Mouse (Mus musculus): ENCODE measurements around the gene Jdp2. TPM values are rescaled to one million over a fixed set of nuclear protein-coding genes. Genes with fewer than 3 reads are reported as not detected.
A peak's percentile ranks its signal among the peaks of the same experiment; 100 is the strongest.
"Not testable (repeated sequence)": the region's sequence is repeated elsewhere in the genome, so short reads cannot be mapped to it uniquely, and the experiment has no call there.

Jdp2 gene
- total RNA-seq, 2 experiments from 2014 or later: 8.8 to 9.2 TPM

DNA sequence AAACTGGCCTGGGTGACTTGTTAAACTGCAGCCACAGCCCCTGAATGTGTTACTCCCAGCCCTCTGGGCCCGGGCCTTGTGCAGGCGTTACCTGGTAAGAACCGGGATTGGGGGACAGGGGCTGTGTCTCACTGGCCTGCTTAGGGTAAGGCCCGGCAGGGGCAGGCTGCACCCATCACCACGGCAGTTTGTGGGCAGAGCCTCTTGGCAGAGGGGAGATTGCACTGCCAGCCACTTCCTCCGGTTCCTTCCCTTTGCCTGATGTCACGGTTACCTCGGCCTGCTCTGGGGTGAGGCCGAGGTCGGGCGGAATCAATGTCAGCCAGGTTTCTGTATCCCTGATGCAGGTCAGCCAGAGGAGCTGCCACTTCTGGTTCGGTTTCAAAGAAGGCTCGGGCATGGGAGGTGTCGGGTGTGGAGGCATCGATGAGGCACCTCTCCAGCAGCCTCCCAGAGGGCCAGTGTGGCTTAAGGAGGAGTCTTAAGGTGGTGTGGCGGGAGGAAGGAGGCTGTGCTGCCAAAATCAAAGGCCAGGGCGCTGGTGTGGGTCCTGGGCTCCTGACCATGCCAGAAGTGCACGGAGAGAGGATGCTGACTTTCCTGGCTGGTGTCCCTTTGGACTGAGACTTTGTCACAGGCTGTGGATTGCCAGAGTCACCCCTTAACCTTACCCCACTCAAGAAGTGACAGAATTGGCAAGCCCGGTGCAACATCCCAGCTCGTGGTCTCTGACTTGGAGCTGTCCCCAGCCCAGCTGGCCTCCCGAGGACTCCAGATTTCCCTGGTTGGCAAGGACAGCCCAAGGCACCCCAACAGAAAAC, 31.0 kb downstream of the Jdp2 start:
- intact Hi-C loops (cut with DNase I): loop anchor here (5.0 kb wide), 1 partner anchor 58 kb away; no protein-coding TSS in a partner anchor
- peak; percentile 42 for DNase-seq (ENCODE audit: low spot score)

DNA sequence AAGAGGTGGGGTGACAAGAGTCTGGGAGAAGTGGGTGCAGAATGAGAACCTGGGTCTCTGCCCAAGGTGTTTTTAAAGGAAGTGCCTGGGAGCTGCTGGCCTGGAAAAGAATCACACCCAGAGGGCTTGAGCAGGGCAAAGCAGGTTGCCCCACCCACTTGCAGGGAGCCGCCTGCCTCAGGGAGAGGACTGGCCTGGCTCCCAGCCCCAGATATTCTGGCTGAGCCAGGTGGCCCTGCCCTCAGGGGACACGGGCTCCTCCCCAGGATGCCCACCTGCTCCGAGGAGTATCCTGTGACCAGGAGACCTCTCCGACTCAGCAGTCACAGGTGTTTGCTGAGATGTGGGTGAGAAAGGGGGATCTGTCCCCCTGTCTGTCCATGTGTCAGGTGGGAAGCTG, 32.4 kb downstream of the Jdp2 start:
- intact Hi-C loops (cut with DNase I): loop anchor here (5.0 kb wide), 1 partner anchor 59 kb away; no protein-coding TSS in a partner anchor
- no peak for DNase-seq (ENCODE audit: low spot score)

DNA sequence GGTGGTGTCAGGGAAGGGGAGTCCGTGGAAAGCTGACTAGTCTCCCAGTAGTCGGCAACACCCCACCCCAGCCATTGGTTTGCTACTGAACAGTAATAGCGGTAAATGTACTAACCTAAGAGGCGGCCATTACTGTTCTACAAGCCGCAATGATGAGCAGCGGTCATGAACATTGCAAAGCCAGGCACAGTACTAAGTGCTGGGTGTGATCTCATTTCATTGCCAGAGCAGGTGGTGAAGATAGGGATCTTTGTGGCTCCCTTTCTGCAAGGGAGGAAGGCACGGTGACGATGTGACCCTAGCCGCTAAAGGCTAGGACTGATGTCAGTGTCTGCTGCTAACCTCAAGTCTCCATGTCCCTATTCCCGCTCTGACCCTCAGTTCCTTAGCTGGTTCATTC, 33.5 kb downstream of the Jdp2 start:
- DNase-seq (ENCODE audit: low spot score): no peak
- intact Hi-C loops (cut with DNase I): loop anchor here (5.0 kb wide), 1 partner anchor 60 kb away; no protein-coding TSS in a partner anchor

- intact Hi-C loops (cut with DNase I): no loop called here
Observed at GRCm38 (mm10) chr12:85637932-85638331, 39.1 kb downstream of the Jdp2 start.

DNA sequence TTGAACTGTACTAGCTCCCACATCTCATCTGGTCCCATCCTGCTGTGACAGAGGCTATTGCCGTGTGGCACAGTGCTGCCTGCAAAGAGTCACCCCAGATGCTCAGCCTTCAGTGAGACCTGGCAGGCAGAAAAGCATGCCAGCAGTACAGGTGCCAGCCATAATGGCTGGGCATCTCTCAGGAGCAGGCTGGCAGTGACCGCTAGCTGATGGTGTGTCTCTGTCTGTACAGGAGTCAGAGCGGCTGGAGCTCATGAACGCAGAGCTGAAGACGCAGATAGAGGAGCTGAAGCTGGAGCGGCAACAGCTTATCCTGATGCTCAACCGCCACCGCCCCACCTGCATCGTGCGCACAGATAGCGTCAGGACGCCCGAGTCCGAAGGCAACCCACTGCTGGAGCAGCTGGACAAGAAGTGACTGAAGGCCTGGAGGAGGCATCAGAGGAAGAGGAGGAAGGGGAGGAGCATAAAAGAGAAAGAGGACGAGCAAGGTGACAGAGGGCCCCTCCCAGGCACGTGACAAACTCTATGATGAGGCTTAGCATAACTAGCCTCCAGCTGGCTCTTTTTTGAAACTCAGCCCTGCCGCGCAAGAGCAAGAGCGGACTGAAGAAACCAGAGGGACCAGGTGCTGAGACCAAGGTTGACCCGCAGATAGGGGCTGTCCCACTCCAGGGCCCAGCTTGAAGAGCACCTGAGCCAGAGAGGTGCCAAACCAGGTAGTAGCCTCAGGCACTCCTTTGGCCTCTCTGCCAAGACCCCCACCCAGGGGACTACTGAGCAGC, 39.9 kb downstream of the Jdp2 start:
- no peak for DNase-seq (ENCODE audit: low spot score)
- intact Hi-C loops (cut with DNase I): no loop called here

More at GRCm38 (mm10) chr12:85637932-85638331, 39.1 kb downstream of the Jdp2 start:
- DNase-seq (ENCODE audit: low spot score): no peak

DNA sequence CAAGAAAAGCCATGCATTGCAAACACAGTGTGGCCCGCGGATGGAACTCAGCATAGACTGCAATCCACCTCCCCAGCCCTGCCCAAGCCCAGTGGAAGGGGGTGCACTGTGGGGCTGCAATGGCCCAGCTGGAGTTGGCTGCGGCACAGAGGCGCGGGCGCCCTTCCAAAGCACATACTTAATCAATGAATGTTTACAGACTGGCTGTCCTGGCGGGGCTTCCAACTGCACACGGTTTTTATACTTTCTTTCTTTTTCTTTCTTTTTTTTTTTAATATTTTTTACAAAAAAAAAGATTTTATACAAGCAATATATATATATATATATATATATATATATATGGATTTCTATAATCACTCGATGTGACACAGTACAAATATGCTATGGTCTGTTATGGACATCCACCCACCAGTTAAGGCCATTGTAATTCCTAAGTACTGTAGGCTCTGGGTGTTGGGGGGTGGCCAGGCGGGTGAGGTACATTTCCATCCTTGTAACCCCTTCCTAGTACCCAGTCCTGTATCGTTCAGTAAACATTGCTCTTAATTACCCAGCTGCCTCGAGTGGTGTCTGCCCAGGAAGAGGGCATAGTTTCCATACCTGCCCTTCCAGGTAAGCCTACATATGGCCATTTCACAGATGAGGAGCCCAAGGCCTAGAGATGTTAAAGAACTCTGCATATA, 40.6 kb downstream of the Jdp2 start:
- peak; percentile 39 for DNase-seq (ENCODE audit: low spot score)
- intact Hi-C loops (cut with DNase I): loop anchor here (5.0 kb wide), 1 partner anchor 37 kb away; no protein-coding TSS in a partner anchor

DNA sequence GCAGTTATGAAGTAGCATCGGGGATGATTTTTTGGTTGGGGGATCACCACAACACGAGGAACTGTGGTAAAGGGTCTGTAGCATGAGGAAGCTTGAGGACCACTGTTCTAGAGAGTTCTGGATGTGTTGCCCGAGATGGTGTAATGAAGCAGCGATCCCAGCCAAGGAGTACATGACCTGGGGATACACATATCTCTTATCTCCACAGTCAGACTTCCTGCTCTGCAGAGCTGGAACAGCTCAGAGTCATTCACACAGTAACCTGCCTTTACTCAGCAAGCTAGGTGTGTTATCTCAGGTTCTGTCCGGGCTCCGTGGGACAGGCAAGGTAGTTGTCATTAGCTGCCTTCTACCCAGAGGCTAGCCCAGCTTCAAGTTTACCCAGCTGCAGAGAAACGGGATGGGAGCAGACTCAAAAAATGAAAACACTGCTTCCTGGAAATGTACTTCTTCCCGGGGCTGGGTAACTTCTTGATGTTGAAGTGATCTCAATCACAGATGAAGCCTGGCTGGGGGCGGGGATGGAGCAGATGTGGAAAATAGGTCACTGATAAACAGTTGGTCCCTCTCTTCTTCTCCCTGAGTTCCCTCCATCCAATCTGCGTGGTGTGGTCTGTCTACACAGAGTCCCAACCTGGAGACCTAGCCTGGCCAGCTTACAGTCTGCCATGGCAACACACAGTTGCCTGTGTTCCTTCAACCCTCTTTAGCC, 42.2 kb downstream of the Jdp2 start:
- DNase-seq (ENCODE audit: low spot score): no peak
- intact Hi-C loops (cut with DNase I): loop anchor here (5.0 kb wide), 1 partner anchor 39 kb away; no protein-coding TSS in a partner anchor

DNA sequence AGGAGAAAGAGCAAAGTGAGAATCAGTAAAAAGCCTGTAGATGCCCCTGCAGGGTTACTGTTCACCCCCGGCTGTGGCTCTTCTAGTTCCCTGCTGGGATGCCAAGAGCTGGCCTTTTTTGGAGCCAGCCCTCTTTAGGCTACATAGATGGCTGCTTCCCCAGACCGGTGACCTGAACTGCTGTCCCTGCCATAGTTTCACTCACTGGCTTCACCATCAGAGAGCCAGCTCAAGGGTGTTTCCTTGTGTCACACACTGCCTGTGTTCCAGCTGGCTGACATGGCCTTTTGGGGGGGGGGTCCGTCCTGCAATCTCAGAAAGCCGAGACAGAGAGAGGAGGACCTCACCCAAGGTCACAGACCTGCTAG, 42.7 kb downstream of the Jdp2 start:
- DNase-seq (ENCODE audit: low spot score): no peak
- intact Hi-C loops (cut with DNase I): loop anchor here (5.0 kb wide), 1 partner anchor 39 kb away; no protein-coding TSS in a partner anchor

DNA sequence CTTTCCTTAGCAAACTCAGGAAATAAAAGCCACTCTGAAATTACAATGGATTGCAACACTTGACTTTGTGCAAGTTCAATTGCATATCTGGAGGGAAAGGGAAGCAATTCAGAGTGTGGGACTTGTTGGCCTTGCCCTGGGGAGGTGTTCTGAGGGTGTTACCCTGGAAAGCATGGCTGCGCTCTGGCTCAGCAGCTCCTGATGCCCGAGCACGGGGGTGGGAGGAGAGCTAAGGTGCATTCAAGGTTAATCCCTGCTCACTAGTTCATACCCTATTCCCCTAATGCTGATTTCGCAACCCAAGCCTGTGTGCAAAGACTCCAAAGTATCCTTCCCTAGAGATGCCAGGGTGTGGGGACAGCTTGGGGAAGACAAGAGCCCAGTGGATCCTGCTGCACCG, 44.9 kb downstream of the Jdp2 start:
- no peak for DNase-seq (ENCODE audit: low spot score)
- intact Hi-C loops (cut with DNase I): loop anchor here (5.0 kb wide), 1 partner anchor 41 kb away; no protein-coding TSS in a partner anchor

GRCm38 (mm10) chr12:85645664-85646063, 46.8 kb downstream of the Jdp2 start:
- DNase-seq (ENCODE audit: low spot score): no peak
- intact Hi-C loops (cut with DNase I): loop anchor here (2.0 kb wide), 1 partner anchor 137 kb away; no protein-coding TSS in a partner anchor

- no peak for DNase-seq (ENCODE audit: low spot score)
- intact Hi-C loops (cut with DNase I): loop anchor here (2.0 kb wide), 1 partner anchor 139 kb away; no protein-coding TSS in a partner anchor
Observed at GRCm38 (mm10) chr12:85647346-85647745, 48.5 kb downstream of the Jdp2 start.

GRCm38 (mm10) chr12:85647955-85648354, 49.1 kb downstream of the Jdp2 start:
- intact Hi-C loops (cut with DNase I): loop anchor here (2.0 kb wide), 1 partner anchor 139 kb away; no protein-coding TSS in a partner anchor
- DNase-seq (ENCODE audit: low spot score): no peak

DNA sequence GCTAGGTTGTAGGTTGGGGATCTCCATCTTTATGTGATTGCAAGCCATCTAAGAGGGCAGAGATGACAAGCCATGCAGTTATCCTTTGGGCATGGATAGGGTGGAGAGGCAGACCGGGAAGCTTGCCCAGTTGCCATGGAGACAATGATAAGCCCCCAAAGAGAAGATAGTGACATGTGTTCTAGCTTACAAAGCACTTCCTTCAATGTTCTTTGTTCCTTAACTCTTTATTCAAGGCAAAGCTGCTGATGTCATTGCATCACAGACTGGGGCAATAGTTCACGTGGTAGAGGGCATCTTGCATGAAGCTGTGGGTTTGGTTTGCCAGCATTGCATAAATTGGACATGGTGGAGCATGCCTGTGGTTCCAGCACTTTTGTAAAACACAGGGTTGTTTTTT, 60.5 kb downstream of the Jdp2 start:
- DNase-seq (ENCODE audit: low spot score): no peak
- intact Hi-C loops (cut with DNase I): no loop called here

- intact Hi-C loops (cut with DNase I): loop anchor here (5.0 kb wide), 2 partner anchors 66 to 314 kb away; no protein-coding TSS in a partner anchor
- DNase-seq (ENCODE audit: low spot score): no peak
Observed at GRCm38 (mm10) chr12:85660855-85661254, 62.0 kb downstream of the Jdp2 start.

- DNase-seq (ENCODE audit: low spot score): not testable (repeated sequence)
- intact Hi-C loops (cut with DNase I): loop anchor here (5.0 kb wide), 2 partner anchors 65 to 315 kb away; no protein-coding TSS in a partner anchor
Observed at GRCm38 (mm10) chr12:85662232-85662631, 63.4 kb downstream of the Jdp2 start.

DNA sequence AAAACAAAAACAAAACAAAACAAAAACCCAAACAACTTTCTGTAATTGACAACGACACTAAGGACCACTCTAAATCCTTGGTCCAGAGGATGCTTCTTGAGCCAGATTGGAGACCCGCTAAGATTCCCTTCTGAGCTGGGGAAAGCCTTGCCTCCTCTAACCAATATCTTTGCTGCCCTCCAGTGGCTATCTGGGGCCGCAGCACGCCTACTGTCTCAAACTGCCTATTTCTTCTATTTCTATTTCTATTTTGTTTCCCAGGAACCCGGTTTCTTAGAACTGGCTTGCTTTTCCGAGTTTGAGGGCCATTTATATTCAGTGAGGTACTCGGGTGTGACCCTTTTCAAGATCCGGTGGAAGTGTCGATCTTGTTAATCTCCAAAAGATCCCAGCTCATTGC, 64.1 kb downstream of the Jdp2 start:
- DNase-seq (ENCODE audit: low spot score): peak; percentile 19
- intact Hi-C loops (cut with DNase I): loop anchor here (1.0 to 5.0 kb wide), 4 partner anchors 64 to 316 kb away; no protein-coding TSS in a partner anchor

DNA sequence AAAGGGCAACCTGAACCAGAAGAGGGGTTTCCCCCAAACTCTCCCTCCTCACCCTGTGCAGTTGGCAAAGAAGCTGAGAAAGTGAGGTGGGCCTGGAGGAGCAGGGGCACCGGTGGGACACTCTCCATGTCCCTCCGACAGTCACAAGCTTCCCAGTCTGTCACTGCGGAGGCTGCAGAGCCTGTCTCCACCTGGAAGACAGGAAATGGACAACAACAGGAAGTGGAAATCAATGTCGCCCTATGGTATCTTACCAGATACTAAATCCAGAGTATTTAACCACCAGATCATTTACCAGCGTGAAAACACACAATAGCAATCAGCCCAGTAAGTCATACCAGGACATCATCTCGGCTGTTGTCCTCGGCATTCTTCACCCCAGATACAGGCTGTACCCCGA, 67.3 kb downstream of the Jdp2 start:
- intact Hi-C loops (cut with DNase I): no loop called here

GRCm38 (mm10) chr12:85667071-85667470, 68.2 kb downstream of the Jdp2 start:
- intact Hi-C loops (cut with DNase I): no loop called here
- DNase-seq (ENCODE audit: low spot score): no peak

More for the DNA sequence above, 67.3 kb downstream of the Jdp2 start:
- no peak for DNase-seq (ENCODE audit: low spot score)

DNA sequence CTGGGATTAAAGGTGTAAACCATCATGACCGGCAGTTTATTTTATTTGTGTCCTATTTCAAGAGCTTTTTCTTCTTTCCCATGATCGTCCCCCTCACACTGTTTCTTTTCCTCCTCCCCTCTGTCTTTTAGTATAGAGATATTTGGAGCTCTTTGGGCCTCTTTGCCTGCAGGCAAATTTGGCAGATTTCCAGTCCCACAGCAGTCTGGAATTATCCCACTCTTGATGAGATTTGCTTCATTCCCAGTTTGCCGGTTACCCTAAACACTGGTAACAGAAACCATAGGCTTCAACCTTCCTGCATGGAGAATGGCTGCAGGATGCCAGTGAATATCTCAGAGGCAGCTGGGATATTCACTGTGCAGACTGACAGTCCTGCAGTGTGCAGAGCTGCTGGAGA, 69.9 kb downstream of the Jdp2 start:
- intact Hi-C loops (cut with DNase I): no loop called here
- no peak for DNase-seq (ENCODE audit: low spot score)
